Mouse (Mus musculus) spleen, adult 2 months (tissue): Measurements from ENCODE around the gene Lefty1. TPM values are rescaled to one million over a fixed set of nuclear protein-coding genes. Genes with fewer than 3 reads are reported as not detected.

Experiments
- DNase-seq, 2 experiments: peaks; one replicate each; pipeline versions ENCODE4 v3.0.0 to v3.0.0-alpha.2; 2012 to 2021; ENCODE audit warnings: low spot score in 2 of 2, low read depth in 1 of 2
- H3K27ac ChIP-seq: fragments of 200-500 bp; 2 replicates; pipeline ENCODE4 v1.5.1; 2012; ENCODE audit warnings: low read length, inconsistent platforms; ENCODE audit not compliant: insufficient read depth
- H3K27me3 ChIP-seq: fragments of 200-500 bp; 2 replicates; pipeline ENCODE4 v1.6.1; 2012; ENCODE audit warnings: mild to moderate bottlenecking, moderate library complexity, low read length, inconsistent platforms; ENCODE audit not compliant: control insufficient read depth, insufficient read depth
- H3K36me3 ChIP-seq: fragments of 200-500 bp; 2 replicates; pipeline ENCODE4 v1.6.1; 2012; ENCODE audit warnings: mild to moderate bottlenecking, low read length, inconsistent platforms; ENCODE audit not compliant: control insufficient read depth, insufficient read depth
- H3K4me1 ChIP-seq: fragments of 200-500 bp; 2 replicates; pipeline ENCODE4 v1.6.1; 2011; ENCODE audit warnings: inconsistent platforms; ENCODE audit not compliant: control insufficient read depth, insufficient read depth, insufficient read length
- H3K4me3 ChIP-seq: fragments of 200-500 bp; 2 replicates; pipeline ENCODE4 v1.5.1; 2011; ENCODE audit warnings: mild to moderate bottlenecking, inconsistent platforms; ENCODE audit not compliant: insufficient read depth, insufficient read length; ENCODE audit errors: extremely low read depth
- CTCF ChIP-seq: fragments of 200-500 bp; IDR thresholded peaks from 2 replicates; pipeline ENCODE4 v1.5.1; 2011; ENCODE audit warnings: mild to moderate bottlenecking, inconsistent platforms; ENCODE audit not compliant: insufficient read depth, insufficient read length, insufficient replicate concordance; ENCODE audit errors: extremely low read depth
- POLR2A ChIP-seq: fragments of 200-500 bp; IDR thresholded peaks from 2 replicates; pipeline ENCODE4 v1.6.1; 2011; ENCODE audit warnings: low read depth, low read length, inconsistent platforms
- WGBS: fragments of 180-500 bp; shearing (Covaris S2); methylation state at CpG from one replicate; pipeline ENCODE4 v1.1.7; 2018; 5-methylcytosine and 5-hydroxymethylcytosine counted together
- polyA plus RNA-seq: library from polyadenylated mRNA; depleted of rRNA; stranded (reverse); fragments of >200 nt; gene quantifications from 2 replicates; pipeline ENCODE4 v1.2.3, GENCODE M21; 2012; rRNA removed

Lefty1 gene
- polyA plus RNA-seq, 1 experiment, result 10.9 TPM

- no peaks in the 10 kb centered on the region for H3K4me1 ChIP-seq
- no peak overlapping the region for H3K4me3 ChIP-seq
- DNase-seq, result no peak
- TF ChIP-seq POLR2A (no peak), CTCF (no peak)
- 90% methylated on average over 8 of the region's 8 CpGs for WGBS
- H3K27me3 ChIP-seq, result no peaks in the 10 kb centered on the region
- no peak overlapping the region for H3K27ac ChIP-seq
- peaks cover 12% of the 10 kb centered on the region for H3K36me3 ChIP-seq
Measured at GRCm38 (mm10) chr1:180986701-180987100, 51.9 kb downstream of the Lefty1 start.

- DNase-seq, result peak; percentile 47 to 66
- H3K4me1 ChIP-seq, result no peaks in the 10 kb centered on the region
- no peak overlapping the region for H3K27ac ChIP-seq
- H3K27me3 ChIP-seq, result no peaks in the 10 kb centered on the region
- 2% methylated on average over 9 of the region's 9 CpGs for WGBS
- no peak overlapping the region for H3K4me3 ChIP-seq
- TF ChIP-seq CTCF, result peak; percentile 95
- no peak for TF ChIP-seq POLR2A
- peaks cover 14% of the 10 kb centered on the region for H3K36me3 ChIP-seq
Measured at GRCm38 (mm10) chr1:180987759-180988158, 52.9 kb downstream of the Lefty1 start.

Other genes with a start within 250 kb of the Lefty1 start
- gene Mixl1, start 238.0 kb upstream of the Lefty1 start, polyA plus RNA-seq, result 0.04 TPM in 1 of 2 replicates, not detected in the other
- gene Acbd3, start 209.0 kb upstream of the Lefty1 start, polyA plus RNA-seq, result 7.3 and 8.2 TPM in 2 replicates
- 361 and 391 TPM in 2 replicates for gene H3f3a, start 121.1 kb upstream of the Lefty1 start, polyA plus RNA-seq
- gene Sde2, start 83.9 kb upstream of the Lefty1 start, polyA plus RNA-seq, result 7.1 and 9.3 TPM in 2 replicates
- gene Lefty2, start 41.9 kb upstream of the Lefty1 start, polyA plus RNA-seq, result not detected in 2 replicates
- gene Pycr2, start 30.7 kb upstream of the Lefty1 start, polyA plus RNA-seq, result 41.7 and 53.9 TPM in 2 replicates
- gene Tmem63a, start 7.3 kb downstream of the Lefty1 start, polyA plus RNA-seq, result 38.6 and 42.5 TPM in 2 replicates
- gene Ephx1, start 85.9 kb downstream of the Lefty1 start, polyA plus RNA-seq, result 50.5 and 52.2 TPM in 2 replicates
- gene 9130409I23Rik, start 116.2 kb downstream of the Lefty1 start, polyA plus RNA-seq, result 0.04 TPM in 1 of 2 replicates, not detected in the other
- 7.7 and 8.6 TPM in 2 replicates for gene Nvl, start 209.2 kb downstream of the Lefty1 start, polyA plus RNA-seq
- gene Cnih4, start 209.7 kb downstream of the Lefty1 start, polyA plus RNA-seq, result 4.7 and 6.0 TPM in 2 replicates